In genomic region chr9:72779733-72780132, GRCm38 (mm10) we compare ENCODE assay signal across 14 mouse cellular contexts. TPM values are rescaled to one million over a fixed set of nuclear protein-coding genes. Genes with fewer than 3 reads are reported as not detected.
DNase-seq lines count a peak whose midpoint lies in the region; ATAC-seq and TF ChIP-seq lines count a peak whose summit lies in the region.
"Had no signal": no experiment of that assay in that cellular context is flagged by ENCODE, and none has a peak within 500 bp of the region (broad histone marks: within the 10 kb centered on the region; RNA-seq: fewer than 3 reads in every experiment).

No protein-coding gene starts in this region.

- no peaks in the 10 kb centered on the region for H3K36me3 ChIP-seq in heart, embryonic 15.5 days
- no peaks in the 10 kb centered on the region for H3K36me3 ChIP-seq in lung, embryonic 16.5 days (ENCODE audit: control insufficient read depth, insufficient read depth, low read length)
- H3K36me3 ChIP-seq in neural tube, embryonic 11.5 days (ENCODE audit: control insufficient read depth, insufficient read depth, low read length): no peaks in the 10 kb centered on the region
- H3K36me3 ChIP-seq: forebrain, embryonic 12.5 days; liver, embryonic 13.5 days had no signal

- H3K4me1 ChIP-seq in heart, embryonic 15.5 days (replicated peaks): peaks cover 32% of the 10 kb centered on the region
- H3K4me1 ChIP-seq in lung, embryonic 16.5 days (replicated peaks; ENCODE audit: control insufficient read depth, insufficient read depth, low read length): peaks cover 4% of the 10 kb centered on the region
- no peaks in the 10 kb centered on the region for H3K4me1 ChIP-seq in lung, adult 2 months (ENCODE audit: control insufficient read depth, insufficient read depth, low read length)
- H3K4me1 ChIP-seq in neural tube, embryonic 11.5 days (ENCODE audit: control insufficient read depth, insufficient read depth, low read length): peaks cover 21% of the 10 kb centered on the region

- peak overlapping the region; percentile 41 for H3K4me2 ChIP-seq in heart, embryonic 15.5 days
- H3K4me2 ChIP-seq in lung, embryonic 16.5 days (ENCODE audit: low read depth, low read length): no peak overlapping the region
- H3K4me2 ChIP-seq in neural tube, embryonic 11.5 days (ENCODE audit: low read depth): no peak overlapping the region
- H3K4me2 ChIP-seq: forebrain, embryonic 12.5 days; liver, embryonic 13.5 days had no signal

- no peak for DNase-seq in heart, postnatal 14 days
- DNase-seq in lung, adult 2 months: no peak
- DNase-seq in WW6 (ENCODE audit: low read depth, low spot score): peak; percentile 29
- DNase-seq in neural tube, embryonic 11.5 days (ENCODE audit: low spot score): peak; percentile 24
- DNase-seq in liver: no peak
- DNase-seq in right cerebral cortex, postnatal 4 days: no peak
- DNase-seq: adrenal gland, postnatal 36 days; liver, embryonic 13.5 days; thymus, postnatal 4 days had no signal

- TF ChIP-seq POLR2A in lung, adult 2 months (IDR thresholded peaks at IDR 0.05; ENCODE audit: borderline replicate concordance, extremely low read depth, low read depth, low read length): no peak

- no peak for TF ChIP-seq CTCF in lung, adult 2 months (IDR thresholded peaks at IDR 0.05; ENCODE audit: insufficient read depth, low read length)

- H3K4me3 ChIP-seq in heart, embryonic 15.5 days: no peak overlapping the region
- no peak overlapping the region for H3K4me3 ChIP-seq in lung, embryonic 16.5 days (ENCODE audit: low read length)
- H3K4me3 ChIP-seq in lung, adult 2 months (replicated peaks; ENCODE audit: extremely low read depth, low read depth, low read length): no peak overlapping the region
- no peak overlapping the region for H3K4me3 ChIP-seq in neural tube, embryonic 11.5 days (ENCODE audit: low read depth, low read length)
- H3K4me3 ChIP-seq: forebrain, embryonic 12.5 days; liver, embryonic 13.5 days; myocyte had no signal

- peak overlapping the region; percentile 62 for H3K27ac ChIP-seq in heart, embryonic 15.5 days
- no peak overlapping the region for H3K27ac ChIP-seq in lung, embryonic 16.5 days (ENCODE audit: low read length)
- H3K27ac ChIP-seq in neural tube, embryonic 11.5 days (ENCODE audit: low read depth, low read length): no peak overlapping the region
- H3K27ac ChIP-seq: forebrain, embryonic 12.5 days; liver, embryonic 13.5 days; macrophage had no signal

- H3K9ac ChIP-seq in heart, embryonic 15.5 days: 0 out of 2 replicates have a peak overlapping the region, but pooled peaks have one; percentile 21
- no peak overlapping the region for H3K9ac ChIP-seq in lung, embryonic 16.5 days (ENCODE audit: low read length)
- no peak overlapping the region for H3K9ac ChIP-seq in neural tube, embryonic 11.5 days (ENCODE audit: low read length)
- H3K9ac ChIP-seq: forebrain, embryonic 12.5 days; liver, embryonic 13.5 days had no signal

- 15% methylated on average over 4 of the region's 4 CpGs for WGBS in heart, embryonic 15.5 days
- WGBS in lung, embryonic 16.5 days: 16% methylated on average over 4 of the region's 4 CpGs
- 44% methylated on average over 4 of the region's 4 CpGs for WGBS in lung, adult 2 months
- WGBS in neural tube, embryonic 11.5 days: 8% methylated on average over 4 of the region's 4 CpGs

- intact Hi-C loops in heart, postnatal 14 days (cut with DNase I): no loop called here

- no peaks in the 10 kb centered on the region for H3K27me3 ChIP-seq in heart, embryonic 15.5 days
- no peaks in the 10 kb centered on the region for H3K27me3 ChIP-seq in lung, embryonic 16.5 days (ENCODE audit: control insufficient read depth, insufficient read depth, low read depth, low read length)
- H3K27me3 ChIP-seq in neural tube, embryonic 11.5 days (ENCODE audit: control insufficient read depth, insufficient read depth, low read length): no peaks in the 10 kb centered on the region
- H3K27me3 ChIP-seq: liver, embryonic 13.5 days had no signal

- peak; percentile 62 for ATAC-seq in heart, embryonic 15.5 days (replicated peaks; ENCODE audit: insufficient number of reproducible peaks, insufficient read depth, low FRiP score, low read depth)
- ATAC-seq in lung, embryonic 16.5 days (ENCODE audit: low read depth): peak; percentile 41; the same call in 1 of the 2 replicates
- no peak for ATAC-seq in neural tube, embryonic 11.5 days (ENCODE audit: insufficient read depth, low FRiP score, low TSS enrichment)

- no peaks in the 10 kb centered on the region for H3K9me3 ChIP-seq in heart, embryonic 15.5 days (replicated peaks)
- no peaks in the 10 kb centered on the region for H3K9me3 ChIP-seq in lung, embryonic 16.5 days (ENCODE audit: control insufficient read depth, low read length)
- H3K9me3 ChIP-seq in neural tube, embryonic 11.5 days (ENCODE audit: control insufficient read depth, low read length): no peaks in the 10 kb centered on the region
- H3K9me3 ChIP-seq: forebrain, embryonic 12.5 days; liver, embryonic 13.5 days had no signal

RNA-seq across cellular contexts. Expression of gene Prtg, which starts 26.9 kb away (rescaled TPM):
- 0.40 and 0.43 TPM in 2 replicates for polyA plus RNA-seq in heart, embryonic 15.5 days (2015; fragmentation: Nextera tagmentation; extraction: Ambion mirVana)
- under 1 TPM; 0.12 to 0.14 TPM for total RNA-seq in heart, postnatal 14 days (2021)
- polyA plus RNA-seq in lung, embryonic 16.5 days (2015; fragmentation: Nextera tagmentation; extraction: Ambion mirVana): 0.34 and 0.40 TPM in 2 replicates
- polyA plus RNA-seq in lung, adult 2 months (2012; rRNA removed): 0.04 and 0.05 TPM in 2 replicates
- 3.6 and 4.4 TPM in 2 replicates for polyA plus RNA-seq in neural tube, embryonic 11.5 days (2014; fragmentation: Nextera tagmentation; extraction: Ambion mirVana)
- polyA plus RNA-seq: macrophage had no signal

Comparison
In these comparisons a context has a peak if more than half of its experiments do, and no peak if none do; other contexts are left out.
1. DNase-seq: peak in WW6 (single experiment) and neural tube, embryonic 11.5 days (single experiment); none in heart, postnatal 14 days (0 of 2), lung, adult 2 months (single experiment), liver (single experiment) and right cerebral cortex, postnatal 4 days (single experiment).